Mouse (Mus musculus): ENCODE data around the gene Ndufa9.

Gene Ndufa9

DNA sequence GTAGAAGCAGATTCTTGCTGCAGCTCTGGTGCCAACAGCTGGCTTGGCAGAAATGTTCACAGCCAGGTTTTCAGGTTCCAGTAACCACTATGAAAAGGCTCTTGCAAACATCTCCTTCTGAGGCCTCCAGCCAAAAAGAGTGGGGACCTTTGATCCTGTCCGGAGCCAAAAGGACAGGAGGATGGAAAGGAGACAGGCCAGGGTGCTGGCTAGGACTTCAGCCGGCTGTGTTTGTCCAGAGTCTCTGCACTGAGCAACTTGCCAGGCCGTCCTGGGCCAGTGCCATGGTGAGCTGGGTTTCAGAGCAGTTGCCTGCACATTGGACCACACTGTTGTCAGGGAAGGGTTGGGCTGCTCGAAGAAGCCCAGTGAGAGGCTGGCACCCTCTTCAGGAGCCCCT, 76.6 kb downstream of the Ndufa9 start:
- in situ Hi-C loops (cut with MboI, MseI), result no loop called here

All from T-helper 2 cell (primary cell).